ENCODE assay signal across 9 mouse cellular contexts in the genomic region with DNA sequence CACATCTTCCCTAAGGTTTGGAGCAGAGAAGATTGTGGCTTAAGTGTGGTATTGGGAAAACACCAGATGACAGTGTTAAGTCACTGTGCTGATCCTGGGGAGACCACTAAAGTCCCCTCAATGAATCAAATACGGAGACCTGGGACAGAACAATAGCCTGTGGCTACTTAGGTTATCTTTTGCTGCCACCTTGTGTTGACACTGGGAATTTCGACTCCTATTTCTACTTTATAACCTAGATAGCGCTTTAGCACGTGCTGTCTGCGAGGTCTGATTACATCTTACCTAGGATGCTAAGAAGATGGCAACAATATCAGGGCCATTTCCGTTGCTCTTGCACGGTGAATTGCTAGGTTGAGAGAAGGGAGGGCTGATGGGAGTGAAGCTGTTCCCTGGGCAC. TPM values are rescaled to one million over a fixed set of nuclear protein-coding genes. Genes with fewer than 3 reads are reported as not detected.
DNase-seq lines count a peak whose midpoint lies in the region; ATAC-seq and TF ChIP-seq lines count a peak whose summit lies in the region.
"Had no signal": no experiment of that assay in that cellular context is flagged by ENCODE, and none has a peak within 500 bp of the region (broad histone marks: within the 10 kb centered on the region; RNA-seq: fewer than 3 reads in every experiment).

No protein-coding gene starts in this region.

- DNase-seq in ES-E14 (ENCODE audit: low read depth, low spot score), result peak; percentile 87
- peak; percentile 80 for DNase-seq in heart, postnatal 4 days
- DNase-seq in layer of hippocampus, adult 11-12 months (ENCODE audit: low spot score), result peak; percentile 91
- DNase-seq in lung, adult 2 months, result peak; percentile 69
- DNase-seq in thymus, postnatal 36 days, result peak; percentile 11 to 40

- no peak overlapping the region for H3K27ac ChIP-seq in ES-E14 (ENCODE audit: insufficient read depth, low read depth, low read length, poor library complexity, severe bottlenecking)
- no peak overlapping the region for H3K27ac ChIP-seq in bone marrow, adult 2 months (ENCODE audit: control insufficient read depth, insufficient read depth, low read depth, low read length, poor library complexity)
- H3K27ac ChIP-seq in embryonic facial prominence, embryonic 13.5 days, result no peak overlapping the region
- no peak overlapping the region for H3K27ac ChIP-seq in neural tube, embryonic 15.5 days (replicated peaks)
- H3K27ac ChIP-seq: liver, embryonic 15.5 days had no signal

- 0 out of 2 replicates have a peak, but pooled peaks have one; percentile 19 for TF ChIP-seq CTCF in bone marrow, adult 2 months (IDR thresholded peaks at IDR 0.05; ENCODE audit: control insufficient read depth, insufficient read depth, low read length)
- peak; percentile 50; the same call in 1 of the 2 replicates for TF ChIP-seq CTCF in lung, adult 2 months (IDR thresholded peaks at IDR 0.05; ENCODE audit: insufficient read depth, low read length)

- no peaks in the 10 kb centered on the region for H3K9me3 ChIP-seq in ES-E14 (ENCODE audit: control insufficient read depth, insufficient read depth, low read depth, low read length)
- no peaks in the 10 kb centered on the region for H3K9me3 ChIP-seq in embryonic facial prominence, embryonic 13.5 days
- no peaks in the 10 kb centered on the region for H3K9me3 ChIP-seq in neural tube, embryonic 15.5 days (replicated peaks)
- H3K9me3 ChIP-seq: liver, embryonic 15.5 days had no signal

- no peak overlapping the region for H3K9ac ChIP-seq in ES-E14 (ENCODE audit: insufficient read depth, low read depth, low read length, poor library complexity, severe bottlenecking)
- no peak overlapping the region for H3K9ac ChIP-seq in embryonic facial prominence, embryonic 13.5 days
- H3K9ac ChIP-seq in neural tube, embryonic 15.5 days (replicated peaks), result no peak overlapping the region
- H3K9ac ChIP-seq: liver, embryonic 15.5 days had no signal

- peak overlapping the region; percentile 42; the same call in 1 of the 2 replicates for H3K4me2 ChIP-seq in embryonic facial prominence, embryonic 13.5 days
- H3K4me2 ChIP-seq in neural tube, embryonic 15.5 days, result peak overlapping the region; percentile 76

- no peak for TF ChIP-seq POLR2A in bone marrow, adult 2 months (IDR thresholded peaks at IDR 0.05; ENCODE audit: borderline replicate concordance, control insufficient read depth, low read depth, low read length)
- no peak for TF ChIP-seq POLR2A in lung, adult 2 months (IDR thresholded peaks at IDR 0.05; ENCODE audit: borderline replicate concordance, extremely low read depth, low read depth, low read length)

- peaks cover 0 to 5% of the 10 kb centered on the region in 2 experiments; a peak in 2 of 4 replicates for H3K4me1 ChIP-seq in ES-E14 (ENCODE audit: control insufficient read depth in 2 of 2, insufficient read depth in 2 of 2, low read length in 2 of 2, poor library complexity in 1 of 2)
- no peaks in the 10 kb centered on the region for H3K4me1 ChIP-seq in bone marrow, adult 2 months (ENCODE audit: control insufficient read depth, insufficient read depth, low read length)
- H3K4me1 ChIP-seq in embryonic facial prominence, embryonic 13.5 days, result peaks cover 6% of the 10 kb centered on the region; the same call in 1 of the 2 replicates
- H3K4me1 ChIP-seq in lung, adult 2 months (ENCODE audit: control insufficient read depth, insufficient read depth, low read length), result no peaks in the 10 kb centered on the region
- H3K4me1 ChIP-seq in neural tube, embryonic 15.5 days, result peaks cover 18% of the 10 kb centered on the region

- no peaks in the 10 kb centered on the region for H3K36me3 ChIP-seq in ES-E14 (ENCODE audit: control insufficient read depth, insufficient read depth, low read length, poor library complexity, severe bottlenecking)
- no peaks in the 10 kb centered on the region for H3K36me3 ChIP-seq in embryonic facial prominence, embryonic 13.5 days
- H3K36me3 ChIP-seq in neural tube, embryonic 15.5 days, result no peaks in the 10 kb centered on the region
- H3K36me3 ChIP-seq: liver, embryonic 15.5 days had no signal

- H3K27me3 ChIP-seq in embryonic facial prominence, embryonic 13.5 days, result peaks cover 38% of the 10 kb centered on the region
- peaks cover 15% of the 10 kb centered on the region for H3K27me3 ChIP-seq in neural tube, embryonic 15.5 days (replicated peaks)

- WGBS in bone marrow, adult 2 months, result 2% methylated on average over 7 of the region's 7 CpGs
- under 1% methylated on average over 7 of the region's 7 CpGs for WGBS in embryonic facial prominence, embryonic 13.5 days
- under 1% methylated on average over 7 of the region's 7 CpGs for WGBS in lung, adult 2 months
- 1% methylated on average over 7 of the region's 7 CpGs for WGBS in neural tube, embryonic 15.5 days

- H3K4me3 ChIP-seq in ES-E14 (ENCODE audit: insufficient read depth in 1 of 2, low read depth in 1 of 2, low read length in 2 of 2, poor library complexity in 1 of 2, severe bottlenecking in 1 of 2), result no peak overlapping the region
- no peak overlapping the region for H3K4me3 ChIP-seq in bone marrow, adult 2 months (replicated peaks; ENCODE audit: control insufficient read depth, low read depth, low read length)
- no peak overlapping the region for H3K4me3 ChIP-seq in embryonic facial prominence, embryonic 13.5 days
- H3K4me3 ChIP-seq in lung, adult 2 months (replicated peaks; ENCODE audit: extremely low read depth, low read depth, low read length), result no peak overlapping the region
- H3K4me3 ChIP-seq in neural tube, embryonic 15.5 days (replicated peaks), result no peak overlapping the region
- H3K4me3 ChIP-seq: liver, embryonic 15.5 days had no signal

- in situ Hi-C loops in ES-E14 (cut with MboI; ENCODE audit: low sequenced_read_pairs in 2 of 2, unreplicated experiment in 2 of 2), result no loop called here

- ATAC-seq in embryonic facial prominence, embryonic 13.5 days (ENCODE audit: insufficient number of reproducible peaks, insufficient read depth, low FRiP score, low TSS enrichment, low read depth), result no peak
- ATAC-seq in neural tube, embryonic 15.5 days (ENCODE audit: low FRiP score), result peak; percentile 73

TF ChIP-seq in ES-E14, 5 proteins besides CTCF, POLR2A, EP300 and RAD21:
- TF ChIP-seq ZC3H11A (IDR thresholded peaks at IDR 0.05; ENCODE audit: borderline replicate concordance, low read depth, low read length) (peak; percentile 77), MAFK (IDR thresholded peaks at IDR 0.05; ENCODE audit: insufficient read depth, low read depth, low read length) (no peak)

RNA-seq across cellular contexts. Expression of a gene that starts 1.3 kb away (rescaled TPM):
- 1.3 and 3.1 TPM in 2 replicates for total RNA-seq in ES-E14 (2012; rRNA removed)
- 4.4 and 20.8 TPM in 2 replicates for polyA plus RNA-seq in bone marrow, adult 2 months (2011; ENCODE audit: insufficient read depth, insufficient read length, low replicate concordance, missing spikeins)
- polyA plus RNA-seq in embryonic facial prominence, embryonic 13.5 days (2015; fragmentation: Nextera tagmentation; extraction: Ambion mirVana), result 0.06 and 0.14 TPM in 2 replicates
- total RNA-seq in heart, postnatal 4 days (2021), result under 1 TPM; 0.10 to 0.16 TPM
- 1.3 and 2.9 TPM in 2 replicates for polyA plus RNA-seq in lung, adult 2 months (2012; rRNA removed)
- polyA plus RNA-seq in neural tube, embryonic 15.5 days (2015; fragmentation: Nextera tagmentation; extraction: Ambion mirVana), result 0.33 and 0.34 TPM in 2 replicates
- polyA plus RNA-seq: liver, embryonic 15.5 days had no signal

RNA-seq across cellular contexts. Expression of a gene that starts 13.3 kb away (rescaled TPM):
- total RNA-seq in ES-E14 (2012; rRNA removed), result 4.1 and 6.0 TPM in 2 replicates
- 1.1 and 1.8 TPM in 2 replicates for polyA plus RNA-seq in bone marrow, adult 2 months (2011; ENCODE audit: insufficient read depth, insufficient read length, low replicate concordance, missing spikeins)
- polyA plus RNA-seq in embryonic facial prominence, embryonic 13.5 days (2015; fragmentation: Nextera tagmentation; extraction: Ambion mirVana), result 7.9 and 8.4 TPM in 2 replicates
- total RNA-seq in heart, postnatal 4 days (2021), result 1 to 10 TPM; 2.4 to 2.5 TPM
- polyA plus RNA-seq in lung, adult 2 months (2012; rRNA removed), result 16.8 and 34.2 TPM in 2 replicates
- 0.35 and 1.0 TPM in 2 replicates for polyA plus RNA-seq in neural tube, embryonic 15.5 days (2015; fragmentation: Nextera tagmentation; extraction: Ambion mirVana)

RNA-seq across cellular contexts. Expression of a gene that starts 58.2 kb away (rescaled TPM):
- 40.3 and 58.1 TPM in 2 replicates for total RNA-seq in ES-E14 (2012; rRNA removed)
- polyA plus RNA-seq in bone marrow, adult 2 months (2011; ENCODE audit: insufficient read depth, insufficient read length, low replicate concordance, missing spikeins), result 3.9 and 10.6 TPM in 2 replicates
- 16.7 and 17.9 TPM in 2 replicates for polyA plus RNA-seq in embryonic facial prominence, embryonic 13.5 days (2015; fragmentation: Nextera tagmentation; extraction: Ambion mirVana)
- 1 to 10 TPM; 6.1 to 7.9 TPM for total RNA-seq in heart, postnatal 4 days (2021)
- polyA plus RNA-seq in lung, adult 2 months (2012; rRNA removed), result 48.6 and 59.7 TPM in 2 replicates
- 13.2 and 17.7 TPM in 2 replicates for polyA plus RNA-seq in neural tube, embryonic 15.5 days (2015; fragmentation: Nextera tagmentation; extraction: Ambion mirVana)

Comparison
In these comparisons a context has a peak if more than half of its experiments do, and no peak if none do; other contexts are left out.
1. DNase-seq: peak in every context shown above with its lines; median percentile 91 in layer of hippocampus, adult 11-12 months; 87 in ES-E14; 80 in heart, postnatal 4 days; 69 in lung, adult 2 months; 26 in thymus, postnatal 36 days.